Mouse (Mus musculus) hindbrain, embryonic 10.5 days (tissue): ENCODE data around the gene Ifna1. TPM values are rescaled to one million over a fixed set of nuclear protein-coding genes. Genes with fewer than 3 reads are reported as not detected.

Source experiments
- DNase-seq: peaks from one replicate; pipeline ENCODE4 v3.0.0-alpha.2; 2017; ENCODE audit warnings: low spot score
- H3K27ac ChIP-seq: fragments of 300-500 bp; sonication (generic); 2 replicates; pipeline ENCODE4 v1.5.1; 2016; ENCODE audit warnings: mild to moderate bottlenecking, moderate library complexity
- H3K27me3 ChIP-seq: fragments of 300-500 bp; sonication (generic); 2 replicates; pipeline ENCODE4 v1.6.1; 2016; ENCODE audit warnings: mild to moderate bottlenecking; ENCODE audit not compliant: poor library complexity, insufficient read depth, severe bottlenecking
- H3K36me3 ChIP-seq: fragments of 300-500 bp; sonication (generic); 2 replicates; pipeline ENCODE4 v1.6.1; 2016; ENCODE audit warnings: mild to moderate bottlenecking, moderate library complexity
- H3K4me1 ChIP-seq: fragments of 300-500 bp; sonication (generic); replicated peaks from 2 replicates; pipeline ENCODE4 v1.6.1; 2016; ENCODE audit warnings: mild to moderate bottlenecking
- H3K4me3 ChIP-seq: fragments of 300-500 bp; sonication (generic); 2 replicates; pipeline ENCODE4 v1.5.1; 2016; ENCODE audit warnings: mild to moderate bottlenecking, moderate library complexity
- H3K9me3 ChIP-seq: fragments of 300-500 bp; sonication (generic); 2 replicates; pipeline ENCODE4 v1.6.1; 2016; ENCODE audit warnings: mild to moderate bottlenecking, moderate library complexity
- WGBS: fragments of 180-500 bp; shearing (Covaris S2); methylation state at CpG from one replicate; pipeline ENCODE4 v1.1.7; 2016; 5-methylcytosine and 5-hydroxymethylcytosine counted together
- polyA plus RNA-seq: library from polyadenylated mRNA; unstranded; fragments of >200 nt; fragmentation: Nextera tagmentation; extraction: Ambion mirVana; gene quantifications from 2 replicates; pipeline ENCODE4 v1.2.1, GENCODE M21; 2016

Gene Ifna1
- polyA plus RNA-seq, 1 experiment from 2014 or later = not detected

DNA sequence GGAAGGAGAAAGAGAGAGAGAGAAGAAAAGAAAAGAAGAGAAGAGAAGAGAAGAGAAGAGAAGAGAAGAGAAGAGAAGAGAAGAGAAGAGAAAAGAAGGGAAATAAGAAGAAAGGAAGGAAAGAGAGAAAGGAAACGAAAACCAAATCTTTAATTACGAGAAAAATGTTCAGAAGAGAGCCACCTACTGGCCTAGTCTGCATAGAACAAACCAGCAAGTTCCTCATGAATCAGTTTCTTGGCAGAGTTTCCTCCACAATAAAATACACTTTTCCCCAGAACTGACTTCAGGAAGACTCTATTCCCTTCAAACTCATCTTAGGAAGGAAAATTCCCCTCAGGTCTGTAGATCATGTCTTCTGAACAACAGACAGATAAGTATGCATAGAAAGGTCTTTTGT is 4.6 kb upstream of the Ifna1 start:
- H3K36me3 ChIP-seq = no peaks in the 10 kb centered on the region
- DNase-seq = no peak
- WGBS = 49% methylated on average over 2 of the region's 2 CpGs

DNA sequence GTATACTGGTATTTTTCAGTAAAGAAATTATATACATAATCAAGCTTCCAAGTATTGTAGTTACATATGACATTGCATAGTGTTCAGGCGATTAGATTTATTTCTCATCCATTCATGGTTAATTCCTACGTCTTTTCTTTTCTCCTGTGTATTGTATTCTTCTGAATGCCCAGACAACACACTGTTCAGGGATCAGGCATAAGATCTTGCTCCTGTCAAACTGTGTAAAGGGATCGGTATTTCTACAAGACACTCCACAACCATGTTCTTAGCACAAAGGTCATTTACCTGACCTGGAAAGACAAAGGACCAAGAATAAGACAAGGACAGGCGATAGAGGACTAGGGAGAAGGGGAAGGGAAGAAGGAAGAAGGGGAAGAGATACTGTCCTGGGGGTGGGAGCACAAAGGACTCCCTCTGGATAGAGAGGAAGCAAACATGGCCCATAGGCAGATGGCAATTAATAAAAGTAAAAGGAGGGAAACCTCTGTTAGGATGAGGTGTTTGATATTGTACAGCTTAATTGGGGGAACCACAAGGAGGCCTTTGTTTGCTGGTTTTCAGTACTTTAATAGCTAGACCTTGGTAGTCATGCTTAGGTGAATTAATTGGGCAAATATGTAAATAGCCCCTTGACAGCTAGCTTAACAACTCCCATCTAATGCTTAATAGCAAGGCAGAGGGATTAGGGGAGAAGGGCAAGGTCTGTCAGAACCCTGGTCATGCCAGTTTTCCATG is 1.3 kb downstream of the Ifna1 start:
- Histone ChIP-seq H3K4me3 (no peak overlapping the region), H3K27ac (no peak overlapping the region), H3K4me1 (peaks cover 6% of the 10 kb centered on the region; the same call in 1 of the 2 replicates), H3K36me3 (no peaks in the 10 kb centered on the region), H3K9me3 (no peaks in the 10 kb centered on the region), H3K27me3 (no peaks in the 10 kb centered on the region)
- 32% methylated on average over 4 of the region's 4 CpGs for WGBS
- DNase-seq = no peak

More for the DNA sequence above, 4.6 kb upstream of the Ifna1 start:
- no peaks in the 10 kb centered on the region for H3K4me1 ChIP-seq
- no peaks in the 10 kb centered on the region for H3K9me3 ChIP-seq
- H3K27me3 ChIP-seq = no peaks in the 10 kb centered on the region
- H3K27ac ChIP-seq = no peak overlapping the region
- H3K4me3 ChIP-seq = no peak overlapping the region

DNA sequence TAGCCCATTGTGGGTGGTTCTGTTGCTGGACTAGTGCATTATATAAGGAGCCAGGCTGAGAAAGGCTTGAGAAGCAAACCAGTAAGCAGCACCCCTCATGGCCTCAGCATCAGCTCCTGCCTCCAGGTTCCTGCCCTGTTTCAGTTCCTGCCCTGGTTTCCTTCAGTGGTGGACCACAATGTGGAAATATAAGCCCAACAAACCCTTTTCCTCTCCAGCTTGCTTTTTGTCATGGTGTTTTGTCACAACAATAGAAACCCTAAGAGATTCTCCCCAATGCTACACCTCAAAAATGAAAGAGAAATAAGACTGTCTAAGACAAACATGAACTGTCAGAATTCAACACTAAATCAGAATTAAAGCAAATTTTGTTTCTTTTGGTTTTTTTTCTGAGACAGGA is 9.3 kb downstream of the Ifna1 start:
- H3K27ac ChIP-seq = no peak overlapping the region
- H3K4me1 ChIP-seq = peaks cover 9% of the 10 kb centered on the region
- no peaks in the 10 kb centered on the region for H3K9me3 ChIP-seq
- no peak for DNase-seq
- no peaks in the 10 kb centered on the region for H3K36me3 ChIP-seq
- peaks cover 13% of the 10 kb centered on the region for H3K27me3 ChIP-seq
- H3K4me3 ChIP-seq = no peak overlapping the region

DNA sequence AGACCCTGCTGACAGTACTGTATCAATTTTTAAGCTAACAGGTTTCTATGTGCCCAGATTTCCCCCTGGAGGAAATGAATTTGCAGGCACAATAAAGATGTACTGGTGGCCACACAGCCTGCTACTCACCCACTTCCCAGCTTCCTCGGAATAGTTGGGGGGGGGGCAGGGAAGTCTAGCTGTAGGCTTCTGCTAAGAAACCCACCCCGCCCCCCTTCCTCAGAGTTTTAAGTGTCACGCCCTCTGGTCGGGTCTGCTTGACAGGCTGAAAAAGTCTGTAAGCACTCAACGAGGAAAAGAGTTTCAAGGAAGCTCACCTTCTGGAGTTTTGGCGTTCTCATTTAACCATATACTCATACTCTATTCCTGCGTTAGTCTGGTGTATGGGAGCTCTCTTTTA is 13.4 kb downstream of the Ifna1 start:
- DNase-seq = no peak
- Histone ChIP-seq H3K9me3 (no peaks in the 10 kb centered on the region), H3K27ac (no peak overlapping the region), H3K36me3 (no peaks in the 10 kb centered on the region), H3K4me3 (no peak overlapping the region), H3K27me3 (peaks cover 32% of the 10 kb centered on the region), H3K4me1 (peaks cover 20% of the 10 kb centered on the region)
- WGBS = 4% methylated on average over 7 of the region's 7 CpGs

DNA sequence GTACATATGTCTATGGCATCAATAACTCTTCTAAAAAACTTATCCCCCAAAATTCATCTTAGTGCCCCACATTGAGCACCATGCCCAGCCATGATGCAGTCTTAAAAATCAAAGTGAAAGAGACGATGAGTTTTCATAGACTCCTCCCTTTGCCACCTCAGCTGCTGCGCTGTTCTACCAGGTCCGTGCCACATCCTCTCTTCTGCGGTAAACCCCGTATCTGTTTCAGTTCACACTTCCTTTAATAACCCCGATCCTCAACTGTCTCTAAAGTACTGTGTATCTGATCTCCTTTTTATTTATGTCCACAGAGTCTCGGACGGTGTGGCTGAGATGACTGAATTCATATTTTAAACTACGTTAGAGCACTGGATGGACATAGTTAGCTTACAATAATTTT is 14.7 kb downstream of the Ifna1 start:
- DNase-seq = no peak
- H3K27ac ChIP-seq = no peak overlapping the region
- H3K27me3 ChIP-seq = peaks cover 32% of the 10 kb centered on the region
- peaks cover 23% of the 10 kb centered on the region for H3K4me1 ChIP-seq
- H3K4me3 ChIP-seq = no peak overlapping the region
- no peaks in the 10 kb centered on the region for H3K36me3 ChIP-seq
- no peaks in the 10 kb centered on the region for H3K9me3 ChIP-seq
- 72% methylated on average over 9 of the region's 9 CpGs for WGBS

DNA sequence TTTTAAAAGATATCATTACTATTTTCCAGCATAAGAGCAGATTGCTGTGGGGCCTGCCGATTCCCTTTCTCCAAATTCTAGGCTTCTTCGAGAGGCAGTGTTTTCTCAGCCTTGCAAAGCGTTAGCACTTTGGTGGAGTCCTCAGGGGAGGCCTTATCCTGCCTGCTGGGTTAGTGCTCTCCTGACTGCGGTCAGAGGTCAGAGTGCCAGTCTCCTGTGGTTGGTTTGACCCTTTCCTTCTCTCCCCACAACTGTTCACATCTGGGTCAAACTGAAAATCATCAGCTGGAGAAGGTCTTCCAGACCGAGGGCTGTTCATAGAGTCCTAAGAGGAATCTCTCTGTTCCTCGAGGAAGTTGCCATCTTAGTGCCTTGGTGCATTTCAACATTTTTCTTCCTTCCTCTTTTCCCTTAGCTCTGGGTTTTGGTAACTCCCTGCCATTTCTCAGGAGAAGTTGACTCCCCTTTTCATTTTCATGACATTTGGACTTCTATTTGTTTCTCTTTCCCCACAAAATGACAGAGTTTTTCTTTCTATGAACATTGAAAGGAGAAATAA is 15.2 kb downstream of the Ifna1 start:
- H3K9me3 ChIP-seq = no peaks in the 10 kb centered on the region
- H3K27ac ChIP-seq = no peak overlapping the region
- peaks cover 23% of the 10 kb centered on the region for H3K4me1 ChIP-seq
- peaks cover 32% of the 10 kb centered on the region for H3K27me3 ChIP-seq
- no peak overlapping the region for H3K4me3 ChIP-seq
- H3K36me3 ChIP-seq = no peaks in the 10 kb centered on the region
- DNase-seq = no peak
- 44% methylated on average over 6 of the region's 6 CpGs for WGBS

DNA sequence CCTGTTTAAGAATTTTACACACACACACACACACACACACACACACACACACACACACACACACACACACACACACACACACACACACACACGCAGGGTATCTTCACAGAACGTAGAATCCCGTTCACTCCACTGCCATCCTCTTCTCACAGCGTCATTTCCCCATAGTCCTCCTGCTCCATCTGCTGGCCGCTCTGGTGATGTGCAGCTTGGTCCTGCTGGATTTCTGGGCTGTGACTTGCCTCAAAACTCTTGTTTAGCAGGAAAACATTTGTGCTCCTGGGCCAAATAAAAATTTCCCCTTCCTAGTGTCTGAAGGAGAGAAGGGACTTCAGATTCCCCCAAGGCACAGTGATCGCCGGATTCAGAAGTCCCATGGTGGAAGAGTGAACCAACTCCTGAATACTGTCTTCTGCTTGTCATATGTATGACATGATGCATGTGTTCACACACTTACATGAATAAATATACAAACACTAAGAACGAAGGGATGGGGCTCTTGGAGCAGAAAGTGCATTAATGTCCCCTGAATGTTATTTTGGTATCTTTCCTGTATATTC is 17.6 kb downstream of the Ifna1 start:
- H3K9me3 ChIP-seq = no peaks in the 10 kb centered on the region
- peak overlapping the region; percentile 69 for H3K4me3 ChIP-seq
- no peaks in the 10 kb centered on the region for H3K36me3 ChIP-seq
- no peak overlapping the region for H3K27ac ChIP-seq
- peak; percentile 84 for DNase-seq
- H3K4me1 ChIP-seq = peaks cover 23% of the 10 kb centered on the region
- H3K27me3 ChIP-seq = peaks cover 28% of the 10 kb centered on the region
- 2% methylated on average over 8 of the region's 8 CpGs for WGBS

DNA sequence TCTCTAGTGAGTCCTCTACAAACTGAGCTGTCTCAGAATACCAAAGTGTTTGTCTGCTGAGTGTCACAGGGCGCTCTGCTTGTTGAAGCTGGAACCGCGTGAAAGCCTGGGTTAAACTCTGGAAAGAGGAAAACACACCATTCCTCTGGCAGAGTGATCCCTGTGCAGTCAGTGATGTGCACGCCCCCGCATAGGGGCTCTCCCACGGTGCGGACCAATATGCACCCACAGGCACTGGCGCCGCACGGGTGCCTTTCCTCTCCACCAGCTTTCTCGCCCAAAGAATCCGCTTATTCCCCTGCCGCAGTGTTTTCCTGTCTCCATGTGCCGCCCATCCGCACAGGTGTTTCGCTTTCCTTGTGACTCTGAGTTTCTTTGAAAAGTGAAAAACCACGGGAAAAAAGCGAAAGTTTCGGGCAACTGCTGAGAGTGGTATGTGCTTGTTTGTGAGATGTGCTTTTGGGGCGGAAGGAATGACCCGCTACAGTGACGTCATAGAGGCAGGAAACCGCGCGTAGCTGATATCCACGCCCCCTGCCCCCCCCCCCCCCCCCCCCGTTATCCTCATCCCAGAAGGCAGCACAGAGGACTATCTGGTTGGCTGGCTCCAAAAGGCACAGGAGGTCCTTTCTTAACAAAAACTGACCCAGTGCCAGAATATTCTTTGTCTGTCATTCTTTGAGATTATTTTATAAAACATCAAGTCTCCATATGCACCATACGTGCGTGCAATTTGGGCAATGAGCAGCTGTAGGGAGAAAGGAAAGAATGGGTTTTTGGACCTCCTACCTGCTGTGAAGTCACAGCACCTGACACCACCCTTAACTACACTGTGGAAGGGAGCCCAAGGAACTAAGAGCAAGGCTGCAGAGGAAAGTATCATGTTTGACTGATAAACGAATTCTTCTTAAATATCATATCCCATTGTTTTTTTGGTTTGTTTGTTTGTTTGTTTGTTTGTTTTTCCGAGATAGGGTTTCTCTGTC is 18.3 kb downstream of the Ifna1 start:
- H3K27ac ChIP-seq = peak overlapping the region; percentile 78
- peak overlapping the region; percentile 69 for H3K4me3 ChIP-seq
- H3K9me3 ChIP-seq = no peaks in the 10 kb centered on the region
- 9% methylated on average over 31 of the region's 31 CpGs for WGBS
- peak; percentile 66 for DNase-seq
- H3K36me3 ChIP-seq = no peaks in the 10 kb centered on the region
- peaks cover 19% of the 10 kb centered on the region for H3K4me1 ChIP-seq
- peaks cover 20% of the 10 kb centered on the region for H3K27me3 ChIP-seq

DNA sequence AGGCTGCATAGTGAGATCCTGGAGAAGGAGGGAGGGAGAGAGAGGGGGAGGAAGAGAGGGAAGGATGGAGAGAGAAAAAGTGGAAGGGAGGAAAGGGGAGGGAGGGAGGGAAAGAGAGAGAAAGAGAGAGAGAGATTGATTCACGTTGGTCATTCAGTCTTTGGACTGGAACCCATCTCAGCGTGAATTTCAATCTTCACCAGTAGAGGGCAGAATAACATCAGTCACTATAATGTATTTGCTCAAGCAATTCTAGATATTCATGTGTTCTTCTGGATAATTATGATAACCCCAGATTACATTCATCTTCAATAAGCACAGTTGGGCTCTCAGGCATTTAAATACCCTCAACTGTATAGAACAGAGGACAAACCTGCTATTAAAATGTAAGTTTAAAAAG is 22.8 kb downstream of the Ifna1 start:
- no peaks in the 10 kb centered on the region for H3K27me3 ChIP-seq
- peaks cover 9% of the 10 kb centered on the region for H3K4me1 ChIP-seq
- H3K27ac ChIP-seq = no peak overlapping the region
- H3K36me3 ChIP-seq = no peaks in the 10 kb centered on the region
- no peaks in the 10 kb centered on the region for H3K9me3 ChIP-seq
- H3K4me3 ChIP-seq = no peak overlapping the region
- DNase-seq = no peak
- 0% methylated on average over 2 of the region's 2 CpGs for WGBS

DNA sequence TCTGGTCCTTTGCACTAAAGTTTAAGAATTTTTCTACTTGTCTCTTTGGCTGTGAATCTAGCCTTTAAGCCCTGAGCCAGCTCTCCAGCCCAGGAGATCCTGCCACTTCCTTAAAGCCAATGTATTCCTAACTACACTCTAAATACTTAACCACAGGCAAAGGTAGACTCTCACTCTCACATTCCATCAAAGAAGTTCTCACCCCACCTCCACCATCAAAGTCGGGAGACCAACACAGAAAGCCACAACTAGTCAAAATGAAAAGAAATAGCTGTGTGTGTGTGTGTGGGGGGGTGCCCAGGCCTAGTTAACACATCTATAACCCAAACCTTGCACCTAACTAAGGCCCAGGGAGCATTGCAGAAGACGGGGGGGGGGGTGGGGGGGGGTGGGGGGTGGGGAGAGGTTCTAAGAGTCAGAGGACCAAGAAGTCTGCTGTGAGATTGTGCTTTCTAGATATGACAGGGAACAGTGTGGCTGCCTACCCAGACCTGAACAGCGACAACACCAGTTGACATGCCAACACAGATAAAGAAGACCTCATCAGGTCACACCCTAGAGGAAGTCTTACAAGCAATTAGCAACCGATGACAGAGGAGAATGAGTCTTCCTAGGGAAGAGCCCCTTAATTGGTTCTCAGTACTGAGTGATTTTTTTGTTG is 25.7 kb downstream of the Ifna1 start:
- 75% methylated on average over 4 of the region's 4 CpGs for WGBS
- no peak for DNase-seq

DNA sequence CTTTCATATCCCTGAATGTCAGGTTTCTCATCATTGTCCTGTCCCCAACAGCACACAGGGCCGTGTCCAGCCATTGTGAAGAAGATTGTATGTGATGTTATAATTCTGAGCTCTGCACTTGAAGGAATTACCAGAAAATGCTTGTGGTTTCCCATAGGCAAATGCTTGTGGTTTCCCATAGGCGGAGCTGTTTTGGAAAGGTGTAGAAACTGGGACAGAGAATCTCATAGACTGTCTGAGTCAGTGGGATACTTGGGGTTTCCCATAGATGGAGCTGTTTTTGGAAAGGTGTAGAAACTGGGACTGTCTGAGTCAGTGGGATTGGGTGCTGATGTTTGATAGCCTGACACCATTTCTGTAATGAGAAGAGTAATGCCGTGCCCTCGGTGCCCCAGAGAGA is 26.6 kb downstream of the Ifna1 start:
- H3K4me1 ChIP-seq = no peaks in the 10 kb centered on the region
- no peak for DNase-seq
- no peak overlapping the region for H3K27ac ChIP-seq
- no peaks in the 10 kb centered on the region for H3K9me3 ChIP-seq
- H3K4me3 ChIP-seq = no peak overlapping the region
- no peaks in the 10 kb centered on the region for H3K36me3 ChIP-seq
- WGBS = 82% methylated on average over 4 of the region's 4 CpGs
- H3K27me3 ChIP-seq = no peaks in the 10 kb centered on the region

More for the DNA sequence above, 25.7 kb downstream of the Ifna1 start:
- no peaks in the 10 kb centered on the region for H3K36me3 ChIP-seq
- H3K27me3 ChIP-seq = no peaks in the 10 kb centered on the region
- H3K9me3 ChIP-seq = no peaks in the 10 kb centered on the region
- no peaks in the 10 kb centered on the region for H3K4me1 ChIP-seq
- H3K4me3 ChIP-seq = no peak overlapping the region
- H3K27ac ChIP-seq = no peak overlapping the region

DNA sequence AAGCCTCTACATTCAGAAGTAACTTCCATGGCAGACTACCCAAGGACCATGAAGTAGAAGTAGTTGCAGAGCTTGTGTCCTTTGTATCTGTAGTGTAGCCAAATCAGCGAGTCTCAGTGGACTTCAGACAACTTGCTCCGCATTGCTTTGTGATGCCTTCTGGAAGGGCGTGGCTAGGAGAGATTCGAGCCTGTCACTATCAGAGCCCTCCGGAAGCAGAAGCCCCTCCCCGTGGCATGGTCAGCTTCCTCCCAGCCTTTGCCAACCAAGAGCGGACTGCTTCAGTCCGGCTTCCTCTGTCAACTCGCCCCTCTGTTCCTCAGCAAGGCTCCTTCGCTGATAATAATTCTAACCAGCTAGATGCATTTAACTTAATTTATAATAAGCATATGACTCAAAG is 28.4 kb downstream of the Ifna1 start:
- Histone ChIP-seq H3K9me3 (no peaks in the 10 kb centered on the region), H3K36me3 (no peaks in the 10 kb centered on the region), H3K4me1 (no peaks in the 10 kb centered on the region), H3K27me3 (no peaks in the 10 kb centered on the region), H3K27ac (no peak overlapping the region), H3K4me3 (no peak overlapping the region)
- DNase-seq = no peak
- 51% methylated on average over 10 of the region's 10 CpGs for WGBS
